Mouse (Mus musculus) gastrocnemius, adult 18-20 months (tissue): ENCODE data around the gene Slc17a7. TPM values are rescaled to one million over a fixed set of nuclear protein-coding genes. Genes with fewer than 3 reads are reported as not detected.
"Not testable (repeated sequence)": the region's sequence is repeated elsewhere in the genome, so short reads cannot be mapped to it uniquely, and the experiment has no call there.

Experiments
- DNase-seq: peaks from one replicate; pipeline ENCODE4 v3.0.0; 2021; ENCODE audit warnings: low spot score
- total RNA-seq, 2 experiments: library from RNA; stranded (reverse); gene quantifications; 2 replicates each; pipeline ENCODE4 v1.2.3; 2021

Gene Slc17a7
- total RNA-seq, 2 experiments from 2014 or later: 0.14 to 0.17 TPM

GRCm38 (mm10) chr7:45133446-45134159 is 30.1 kb upstream of the Slc17a7 start:
- DNase-seq: no peak

GRCm38 (mm10) chr7:45134544-45135026 is 29.2 kb upstream of the Slc17a7 start:
- DNase-seq: no peak

GRCm38 (mm10) chr7:45135370-45135769 is 28.4 kb upstream of the Slc17a7 start:
- DNase-seq: no peak

GRCm38 (mm10) chr7:45135993-45136567 is 27.7 kb upstream of the Slc17a7 start, which contains the start of the genes Gm45713 and Flt3l:
Gene Gm45713, minus strand, starts transcription at chr7:45136231.
Gene Flt3l, minus strand, starts transcription at chr7:45136432.
- peak; percentile 96 for DNase-seq

GRCm38 (mm10) chr7:45137171-45138006 is 26.4 kb upstream of the Slc17a7 start:
- DNase-seq: no peak

- no peak for DNase-seq
These were observed 25.3 kb upstream of the Slc17a7 start for GRCm38 (mm10) chr7:45138403-45138802.

- DNase-seq: no peak
These were observed 23.6 kb upstream of the Slc17a7 start for GRCm38 (mm10) chr7:45139904-45140723.

- DNase-seq: no peak
These were observed 22.4 kb upstream of the Slc17a7 start for GRCm38 (mm10) chr7:45141319-45141718.

- no peak for DNase-seq
These were observed 21.8 kb upstream of the Slc17a7 start for GRCm38 (mm10) chr7:45141914-45142313.

GRCm38 (mm10) chr7:45144368-45145174 is 19.2 kb upstream of the Slc17a7 start:
- DNase-seq: no peak

- DNase-seq: no peak
These were observed 18.3 kb upstream of the Slc17a7 start for GRCm38 (mm10) chr7:45145460-45145859.

GRCm38 (mm10) chr7:45147267-45147666 is 16.5 kb upstream of the Slc17a7 start:
- DNase-seq: no peak

- DNase-seq: no peak
These were observed 15.8 kb upstream of the Slc17a7 start for GRCm38 (mm10) chr7:45147899-45148298.

- no peak for DNase-seq
These were observed 15.1 kb upstream of the Slc17a7 start for GRCm38 (mm10) chr7:45148534-45149098.

GRCm38 (mm10) chr7:45149545-45149944 is 14.2 kb upstream of the Slc17a7 start:
- peak; percentile 35 for DNase-seq

- DNase-seq: no peak
These were observed 13.4 kb upstream of the Slc17a7 start for GRCm38 (mm10) chr7:45150321-45150720.

- DNase-seq: peak; percentile 54
These were observed 12.4 kb upstream of the Slc17a7 start for GRCm38 (mm10) chr7:45151303-45151702.

GRCm38 (mm10) chr7:45153052-45153451 is 10.7 kb upstream of the Slc17a7 start:
- DNase-seq: not testable (repeated sequence)

GRCm38 (mm10) chr7:45153586-45153985 is 10.2 kb upstream of the Slc17a7 start:
- DNase-seq: no peak
